Mouse (Mus musculus) neural tube, embryonic 11.5 days (tissue): ENCODE results near the gene Vinac1. TPM values are rescaled to one million over a fixed set of nuclear protein-coding genes. Genes with fewer than 3 reads are reported as not detected.

Experiments used
- ATAC-seq: fragments of 200-750 bp; cut with Nextera tagmentation; 2 replicates; pipeline ENCODE4 v1.8.0; 2017; ENCODE audit warnings: moderate number of reproducible peaks, mild to moderate bottlenecking, moderate TSS enrichment, moderate library complexity; ENCODE audit not compliant: insufficient read depth, low FRiP score, low TSS enrichment
- DNase-seq: peaks from one replicate; pipeline ENCODE4 v3.0.0-alpha.2; 2015; ENCODE audit warnings: low spot score
- H3K27ac ChIP-seq: fragments of 300-500 bp; sonication (generic); 2 replicates; pipeline ENCODE4 v1.5.1; 2014; ENCODE audit warnings: low read depth, mild to moderate bottlenecking, low read length
- H3K27me3 ChIP-seq: fragments of 300-500 bp; sonication (generic); 2 replicates; pipeline ENCODE4 v1.6.1; 2014; ENCODE audit warnings: mild to moderate bottlenecking, low read length, mixed read lengths; ENCODE audit not compliant: control insufficient read depth, insufficient read depth
- H3K36me3 ChIP-seq: fragments of 300-500 bp; sonication (generic); 2 replicates; pipeline ENCODE4 v1.6.1; 2014; ENCODE audit warnings: mild to moderate bottlenecking, low read length, moderate library complexity, mixed read lengths; ENCODE audit not compliant: control insufficient read depth, insufficient read depth
- H3K4me1 ChIP-seq: fragments of 300-500 bp; sonication (generic); 2 replicates; pipeline ENCODE4 v1.6.1; 2014; ENCODE audit warnings: low read length, mixed read lengths; ENCODE audit not compliant: control insufficient read depth, insufficient read depth
- H3K4me2 ChIP-seq: fragments of 300-500 bp; sonication (generic); 2 replicates; pipeline ENCODE4 v1.6.1; 2014; ENCODE audit warnings: low read depth, mild to moderate bottlenecking, moderate library complexity
- H3K4me3 ChIP-seq: fragments of 300-500 bp; sonication (generic); 2 replicates; pipeline ENCODE4 v1.5.1; 2014; ENCODE audit warnings: low read depth, low read length
- H3K9ac ChIP-seq: fragments of 300-500 bp; sonication (generic); 2 replicates; pipeline ENCODE4 v1.6.1; 2014; ENCODE audit warnings: mild to moderate bottlenecking, low read length
- H3K9me3 ChIP-seq: fragments of 300-500 bp; sonication (generic); 2 replicates; pipeline ENCODE4 v1.6.1; 2016; ENCODE audit warnings: low read length; ENCODE audit not compliant: control insufficient read depth
- WGBS: fragments of 180-500 bp; shearing (Covaris S2); extraction: QIAGEN DNeasy Blood & Tissue Kit; methylation state at CpG from one replicate; pipeline ENCODE4 v1.1.7; 2014; 5-methylcytosine and 5-hydroxymethylcytosine counted together
- polyA plus RNA-seq: library from polyadenylated mRNA; unstranded; fragments of >200 nt; fragmentation: Nextera tagmentation; extraction: Ambion mirVana; gene quantifications from 2 replicates; pipeline ENCODE4 v1.2.1, GENCODE M21; 2014

The Vinac1 gene
- polyA plus RNA-seq, result 0.19 and 0.24 TPM in 2 replicates

- Histone ChIP-seq H3K36me3 (no peaks in the 10 kb centered on the region), H3K4me1 (no peaks in the 10 kb centered on the region), H3K4me3 (no peak within 1 kb of the TSS), H3K27me3 (no peaks in the 10 kb centered on the region), H3K9me3 (no peaks in the 10 kb centered on the region), H3K9ac (no peak within 1 kb of the TSS), H3K27ac (no peak within 1 kb of the TSS), H3K4me2 (no peak within 1 kb of the TSS)
- no peak for DNase-seq
- 83% methylated on average over 8 of the region's 8 CpGs for WGBS
- ATAC-seq, result no peak
Observed at GRCm38 (mm10) chr2:129047811-129048210, at the start of gene Vinac1. Gene Vinac1, minus strand, starts transcription at chr2:129048172.

GRCm38 (mm10) chr2:129093926-129094724 is 46.2 kb upstream of the Vinac1 start:
- H3K9ac ChIP-seq, result no peak overlapping the region
- H3K4me1 ChIP-seq, result no peaks in the 10 kb centered on the region
- no peak overlapping the region for H3K4me2 ChIP-seq
- no peak overlapping the region for H3K27ac ChIP-seq
- WGBS, result 89% methylated on average over 18 of the region's 18 CpGs
- H3K9me3 ChIP-seq, result no peaks in the 10 kb centered on the region
- peaks cover 10% of the 10 kb centered on the region; the same call in 1 of the 2 replicates for H3K36me3 ChIP-seq
- no peak overlapping the region for H3K4me3 ChIP-seq
- DNase-seq, result no peak
- ATAC-seq, result no peak
- no peaks in the 10 kb centered on the region for H3K27me3 ChIP-seq

DNA sequence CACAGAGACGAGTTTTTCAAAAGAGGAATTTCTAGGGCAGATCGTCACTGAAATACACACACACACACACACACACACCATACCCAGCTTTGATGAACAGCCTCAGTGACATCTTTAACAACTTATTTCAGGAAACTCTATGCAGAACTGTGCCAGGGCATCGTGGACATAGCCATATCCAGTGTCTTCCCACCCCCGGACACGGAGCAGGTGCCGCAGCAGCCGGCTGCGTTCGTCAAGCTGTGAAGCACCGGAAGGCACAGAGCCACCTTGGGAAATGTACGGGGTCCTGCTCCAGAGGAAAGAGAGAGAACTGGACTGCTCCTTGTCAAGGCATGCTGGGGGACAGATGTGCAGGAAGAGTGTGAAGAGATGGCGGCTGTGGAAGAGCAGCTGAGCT is 44.8 kb upstream of the Vinac1 start:
- H3K9ac ChIP-seq, result no peak overlapping the region
- H3K27me3 ChIP-seq, result no peaks in the 10 kb centered on the region
- peaks cover 10% of the 10 kb centered on the region; the same call in 1 of the 2 replicates for H3K36me3 ChIP-seq
- DNase-seq (no peak), ATAC-seq (no peak)
- H3K4me3 ChIP-seq, result no peak overlapping the region
- WGBS, result 95% methylated on average over 12 of the region's 12 CpGs
- H3K4me1 ChIP-seq, result no peaks in the 10 kb centered on the region
- H3K27ac ChIP-seq, result no peak overlapping the region
- no peaks in the 10 kb centered on the region for H3K9me3 ChIP-seq
- no peak overlapping the region for H3K4me2 ChIP-seq

- no peak overlapping the region for H3K27ac ChIP-seq
- H3K4me3 ChIP-seq, result no peak overlapping the region
- H3K4me2 ChIP-seq, result no peak overlapping the region
- no peaks in the 10 kb centered on the region for H3K4me1 ChIP-seq
- peaks cover 10% of the 10 kb centered on the region; the same call in 1 of the 2 replicates for H3K36me3 ChIP-seq
- H3K27me3 ChIP-seq, result no peaks in the 10 kb centered on the region
- DNase-seq, result no peak
- no peak overlapping the region for H3K9ac ChIP-seq
- 73% methylated on average over 4 of the region's 4 CpGs for whole genome bisulfite sequencing
- ATAC-seq, result no peak
- no peaks in the 10 kb centered on the region for H3K9me3 ChIP-seq
Observed at GRCm38 (mm10) chr2:129090370-129090769, 42.4 kb upstream of the Vinac1 start.

GRCm38 (mm10) chr2:129087520-129087919 is 39.5 kb upstream of the Vinac1 start:
- whole genome bisulfite sequencing, result 96% methylated on average over 1 of the region's 1 CpGs
- Histone ChIP-seq H3K4me2 (no peak overlapping the region), H3K36me3 (peaks cover 5% of the 10 kb centered on the region; the same call in 1 of the 2 replicates), H3K27ac (no peak overlapping the region), H3K4me3 (no peak overlapping the region), H3K27me3 (no peaks in the 10 kb centered on the region), H3K9ac (no peak overlapping the region), H3K9me3 (no peaks in the 10 kb centered on the region), H3K4me1 (no peaks in the 10 kb centered on the region)
- DNase-seq (no peak), ATAC-seq (no peak)

DNA sequence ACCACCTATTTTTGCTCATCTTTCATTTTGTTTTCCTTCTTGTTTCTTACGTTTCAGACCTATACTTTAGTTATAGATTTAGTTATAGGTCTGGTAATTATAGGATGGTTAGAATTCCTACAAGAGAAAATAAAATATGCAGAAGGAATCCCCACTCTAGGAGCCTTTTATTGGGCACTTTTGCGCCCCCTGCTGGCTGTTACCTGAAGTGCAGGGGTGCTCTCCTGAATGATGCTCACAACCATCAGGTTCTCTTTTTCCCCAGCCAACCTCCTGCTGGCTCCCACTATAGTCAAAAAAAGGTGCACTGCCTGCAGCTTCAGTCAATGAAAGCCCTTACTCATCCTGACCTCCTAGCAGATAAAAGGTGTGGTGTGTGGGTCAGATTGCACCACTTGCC is 37.0 kb upstream of the Vinac1 start:
- no peak overlapping the region for H3K4me3 ChIP-seq
- DNase-seq, result peak; percentile 58
- ATAC-seq, result no peak
- H3K9me3 ChIP-seq, result no peaks in the 10 kb centered on the region
- peaks cover 7% of the 10 kb centered on the region; the same call in 1 of the 2 replicates for H3K36me3 ChIP-seq
- H3K27ac ChIP-seq, result no peak overlapping the region
- H3K4me2 ChIP-seq, result no peak overlapping the region
- no peaks in the 10 kb centered on the region for H3K4me1 ChIP-seq
- 65% methylated on average over 2 of the region's 2 CpGs for WGBS
- H3K27me3 ChIP-seq, result no peaks in the 10 kb centered on the region
- no peak overlapping the region for H3K9ac ChIP-seq

GRCm38 (mm10) chr2:129083514-129083913 is 35.5 kb upstream of the Vinac1 start:
- Histone ChIP-seq H3K4me3 (no peak overlapping the region), H3K36me3 (peaks cover 4% of the 10 kb centered on the region), H3K4me2 (no peak overlapping the region), H3K9ac (no peak overlapping the region), H3K27ac (no peak overlapping the region), H3K9me3 (no peaks in the 10 kb centered on the region), H3K4me1 (no peaks in the 10 kb centered on the region), H3K27me3 (no peaks in the 10 kb centered on the region)
- ATAC-seq, result no peak
- WGBS, result 90% methylated on average over 5 of the region's 5 CpGs
- DNase-seq, result no peak

- Histone ChIP-seq H3K9ac (no peak overlapping the region), H3K36me3 (peaks cover 4% of the 10 kb centered on the region; the same call in 1 of the 2 replicates), H3K4me1 (no peaks in the 10 kb centered on the region), H3K27ac (no peak overlapping the region), H3K4me2 (no peak overlapping the region), H3K9me3 (no peaks in the 10 kb centered on the region), H3K27me3 (no peaks in the 10 kb centered on the region), H3K4me3 (no peak overlapping the region)
- WGBS, result 78% methylated on average over 13 of the region's 13 CpGs
- DNase-seq, result no peak
- ATAC-seq, result no peak
Observed at GRCm38 (mm10) chr2:129081097-129081496, 33.1 kb upstream of the Vinac1 start.

DNA sequence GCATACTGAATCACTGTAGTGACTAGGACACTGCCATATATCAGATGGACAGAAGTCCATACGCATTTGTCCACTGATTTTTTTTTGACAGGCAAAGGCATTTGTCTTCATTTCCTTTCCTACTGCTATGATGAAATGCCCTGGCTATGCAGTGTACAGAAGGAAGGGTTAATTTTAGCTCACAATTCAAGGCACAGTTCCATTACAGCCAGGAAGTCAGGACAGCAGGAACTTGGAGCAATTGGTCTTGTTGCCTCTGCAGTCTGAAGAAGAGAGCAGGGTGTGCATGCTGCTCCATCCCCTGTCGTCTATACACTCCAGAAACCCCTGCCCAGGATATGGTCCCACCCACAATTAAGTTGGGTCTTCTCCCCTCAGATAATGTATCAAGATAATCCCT is 31.2 kb upstream of the Vinac1 start:
- no peak for DNase-seq
- WGBS, result 81% methylated on average over 2 of the region's 2 CpGs
- no peaks in the 10 kb centered on the region for H3K9me3 ChIP-seq
- H3K27ac ChIP-seq, result no peak overlapping the region
- no peaks in the 10 kb centered on the region for H3K4me1 ChIP-seq
- peaks cover 4% of the 10 kb centered on the region; the same call in 1 of the 2 replicates for H3K36me3 ChIP-seq
- no peak overlapping the region for H3K4me2 ChIP-seq
- no peaks in the 10 kb centered on the region for H3K27me3 ChIP-seq
- ATAC-seq, result no peak
- no peak overlapping the region for H3K4me3 ChIP-seq
- H3K9ac ChIP-seq, result no peak overlapping the region
